Mouse (Mus musculus): ENCODE results near the gene Smox. TPM values are rescaled to one million over a fixed set of nuclear protein-coding genes. Genes with fewer than 3 reads are reported as not detected.

Smox gene
- total RNA-seq, 2 experiments from 2014 or later: 218 to 251 TPM

GRCm38 (mm10) chr2:131506358-131506757 lies 15.1 kb downstream of the Smox start:
- ATAC-seq (replicated peaks; ENCODE audit: low FRiP score, poor library complexity, severe bottlenecking): no peak

- no peak for ATAC-seq (replicated peaks; ENCODE audit: low FRiP score, poor library complexity, severe bottlenecking)
Measured at GRCm38 (mm10) chr2:131508501-131508900, 17.2 kb downstream of the Smox start.

- ATAC-seq (replicated peaks; ENCODE audit: low FRiP score, poor library complexity, severe bottlenecking): peak; percentile 65
Measured at GRCm38 (mm10) chr2:131509671-131510313, 18.5 kb downstream of the Smox start.

- ATAC-seq (replicated peaks; ENCODE audit: low FRiP score, poor library complexity, severe bottlenecking): no peak
Measured at GRCm38 (mm10) chr2:131510531-131510930, 19.2 kb downstream of the Smox start.

- no peak for ATAC-seq (replicated peaks; ENCODE audit: low FRiP score, poor library complexity, severe bottlenecking)
Measured at GRCm38 (mm10) chr2:131513477-131513876, 22.2 kb downstream of the Smox start.

GRCm38 (mm10) chr2:131514055-131514621 lies 22.8 kb downstream of the Smox start:
- no peak for ATAC-seq (replicated peaks; ENCODE audit: low FRiP score, poor library complexity, severe bottlenecking)

- ATAC-seq (replicated peaks; ENCODE audit: low FRiP score, poor library complexity, severe bottlenecking): no peak
Measured at GRCm38 (mm10) chr2:131517550-131517949, 26.3 kb downstream of the Smox start.

GRCm38 (mm10) chr2:131518790-131519189 lies 27.5 kb downstream of the Smox start:
- ATAC-seq (replicated peaks; ENCODE audit: low FRiP score, poor library complexity, severe bottlenecking): peak; percentile 87

GRCm38 (mm10) chr2:131520743-131521142 lies 29.4 kb downstream of the Smox start:
- ATAC-seq (replicated peaks; ENCODE audit: low FRiP score, poor library complexity, severe bottlenecking): no peak

- peak; percentile 60; the same call in 1 of the 2 replicates for ATAC-seq (replicated peaks; ENCODE audit: low FRiP score, poor library complexity, severe bottlenecking)
Measured at GRCm38 (mm10) chr2:131527061-131527460, 35.8 kb downstream of the Smox start.

GRCm38 (mm10) chr2:131529898-131530622 lies 38.8 kb downstream of the Smox start:
- peak; percentile 73 for ATAC-seq (replicated peaks; ENCODE audit: low FRiP score, poor library complexity, severe bottlenecking)

GRCm38 (mm10) chr2:131530623-131531008 lies 39.3 kb downstream of the Smox start:
- peak; percentile 68 for ATAC-seq (replicated peaks; ENCODE audit: low FRiP score, poor library complexity, severe bottlenecking)

- ATAC-seq (replicated peaks; ENCODE audit: low FRiP score, poor library complexity, severe bottlenecking): no peak
Measured at GRCm38 (mm10) chr2:131531271-131531670, 40.0 kb downstream of the Smox start.

- no peak for ATAC-seq (replicated peaks; ENCODE audit: low FRiP score, poor library complexity, severe bottlenecking)
Measured at GRCm38 (mm10) chr2:131535168-131535567, 43.9 kb downstream of the Smox start.

GRCm38 (mm10) chr2:131538341-131538740 lies 47.0 kb downstream of the Smox start:
- no peak for ATAC-seq (replicated peaks; ENCODE audit: low FRiP score, poor library complexity, severe bottlenecking)

GRCm38 (mm10) chr2:131539780-131540179 lies 48.5 kb downstream of the Smox start:
- no peak for ATAC-seq (replicated peaks; ENCODE audit: low FRiP score, poor library complexity, severe bottlenecking)

GRCm38 (mm10) chr2:131541686-131542085 lies 50.4 kb downstream of the Smox start:
- ATAC-seq (replicated peaks; ENCODE audit: low FRiP score, poor library complexity, severe bottlenecking): no peak

GRCm38 (mm10) chr2:131542531-131542930 lies 51.2 kb downstream of the Smox start:
- ATAC-seq (replicated peaks; ENCODE audit: low FRiP score, poor library complexity, severe bottlenecking): no peak

GRCm38 (mm10) chr2:131545386-131546307 lies 54.4 kb downstream of the Smox start:
- peak; percentile 74 for ATAC-seq (replicated peaks; ENCODE audit: low FRiP score, poor library complexity, severe bottlenecking)

- no peak for ATAC-seq (replicated peaks; ENCODE audit: low FRiP score, poor library complexity, severe bottlenecking)
Measured at GRCm38 (mm10) chr2:131546308-131546700, 55.0 kb downstream of the Smox start.
